Mouse (Mus musculus): Measurements from ENCODE around the gene Abcb10.
"Not testable (repeated sequence)": the region's sequence is repeated elsewhere in the genome, so short reads cannot be mapped to it uniquely, and the experiment has no call there.

Abcb10 gene

GRCm38 (mm10) chr8:123982826-123983400 lies at the start of gene Abcb10:
TSS of gene Abcb10 (minus strand) at chr8:123983122.
- peak within 1 kb of the TSS; percentile 93 for H3K4me3 ChIP-seq (replicated peaks; ENCODE audit: low read length)
- no peak for TF ChIP-seq POU5F1 (IDR thresholded peaks at IDR 0.05; ENCODE audit: borderline replicate concordance, low read length)
- TF ChIP-seq NANOG (IDR thresholded peaks at IDR 0.05; ENCODE audit: borderline replicate concordance, low read length) = no peak
- TF ChIP-seq CTCF (conservative IDR thresholded peaks at IDR 0.05; ENCODE audit: low read length) = no peak
- peaks cover 9% of the 10 kb centered on the region for H3K27me3 ChIP-seq (ENCODE audit: insufficient read depth, low read length)
- H3K4me1 ChIP-seq (replicated peaks; ENCODE audit: low read depth, low read length) = peaks cover 37% of the 10 kb centered on the region
- H3K9me3 ChIP-seq (ENCODE audit: low read length) = no peaks in the 10 kb centered on the region
- H3K36me3 ChIP-seq (ENCODE audit: insufficient read depth, low read length) = no peaks in the 10 kb centered on the region

GRCm38 (mm10) chr8:124027831-124028230 lies 44.9 kb upstream of the Abcb10 start:
- peaks cover 65% of the 10 kb centered on the region for H3K4me1 ChIP-seq (replicated peaks; ENCODE audit: low read depth, low read length)
- TF ChIP-seq NANOG (IDR thresholded peaks at IDR 0.05; ENCODE audit: borderline replicate concordance, low read length) (no peak), POU5F1 (IDR thresholded peaks at IDR 0.05; ENCODE audit: borderline replicate concordance, low read length) (no peak), CTCF (conservative IDR thresholded peaks at IDR 0.05; ENCODE audit: low read length) (no peak)
- H3K27me3 ChIP-seq (ENCODE audit: insufficient read depth, low read length) = no peaks in the 10 kb centered on the region
- H3K36me3 ChIP-seq (ENCODE audit: insufficient read depth, low read length) = peaks cover 96% of the 10 kb centered on the region
- H3K4me3 ChIP-seq (replicated peaks; ENCODE audit: low read length) = no peak overlapping the region
- no peaks in the 10 kb centered on the region for H3K9me3 ChIP-seq (ENCODE audit: low read length)

GRCm38 (mm10) chr8:124026265-124026664 lies 43.3 kb upstream of the Abcb10 start:
- H3K36me3 ChIP-seq (ENCODE audit: insufficient read depth, low read length) = peaks cover 90% of the 10 kb centered on the region
- not testable (repeated sequence) for H3K4me3 ChIP-seq (replicated peaks; ENCODE audit: low read length); H3K9me3 ChIP-seq (ENCODE audit: low read length); H3K27me3 ChIP-seq (ENCODE audit: insufficient read depth, low read length)
- H3K4me1 ChIP-seq (replicated peaks; ENCODE audit: low read depth, low read length) = peaks cover 64% of the 10 kb centered on the region

GRCm38 (mm10) chr8:124021237-124022227 lies 38.6 kb upstream of the Abcb10 start, which contains the start of the genes Taf5l and Urb2:
TSS of gene Taf5l (minus strand) at chr8:124021397.
TSS of gene Urb2 (plus strand) at chr8:124021508.
- H3K9me3 ChIP-seq (ENCODE audit: low read length) = no peaks in the 10 kb centered on the region
- TF ChIP-seq CTCF (conservative IDR thresholded peaks at IDR 0.05; ENCODE audit: low read length) (no peak), POU5F1 (IDR thresholded peaks at IDR 0.05; ENCODE audit: borderline replicate concordance, low read length) (no peak), NANOG (IDR thresholded peaks at IDR 0.05; ENCODE audit: borderline replicate concordance, low read length) (no peak)
- peaks cover 70% of the 10 kb centered on the region for H3K36me3 ChIP-seq (ENCODE audit: insufficient read depth, low read length)
- H3K4me1 ChIP-seq (replicated peaks; ENCODE audit: low read depth, low read length) = peaks cover 65% of the 10 kb centered on the region
- H3K4me3 ChIP-seq (replicated peaks; ENCODE audit: low read length) = peak within 1 kb of the TSS; percentile 97
- H3K27me3 ChIP-seq (ENCODE audit: insufficient read depth, low read length) = no peaks in the 10 kb centered on the region

GRCm38 (mm10) chr8:124020439-124021236 lies 37.7 kb upstream of the Abcb10 start:
- TF ChIP-seq NANOG (IDR thresholded peaks at IDR 0.05; ENCODE audit: borderline replicate concordance, low read length) (no peak), CTCF (conservative IDR thresholded peaks at IDR 0.05; ENCODE audit: low read length) (no peak), POU5F1 (IDR thresholded peaks at IDR 0.05; ENCODE audit: borderline replicate concordance, low read length) (no peak)
- no peaks in the 10 kb centered on the region for H3K9me3 ChIP-seq (ENCODE audit: low read length)
- peaks cover 70% of the 10 kb centered on the region for H3K4me1 ChIP-seq (replicated peaks; ENCODE audit: low read depth, low read length)
- H3K27me3 ChIP-seq (ENCODE audit: insufficient read depth, low read length) = no peaks in the 10 kb centered on the region
- H3K36me3 ChIP-seq (ENCODE audit: insufficient read depth, low read length) = peaks cover 64% of the 10 kb centered on the region
- peak overlapping the region; percentile 97 for H3K4me3 ChIP-seq (replicated peaks; ENCODE audit: low read length)

GRCm38 (mm10) chr8:124019782-124020181 lies 36.9 kb upstream of the Abcb10 start:
- no peaks in the 10 kb centered on the region for H3K9me3 ChIP-seq (ENCODE audit: low read length)

GRCm38 (mm10) chr8:124014751-124015150 lies 31.8 kb upstream of the Abcb10 start:
- H3K9me3 ChIP-seq (ENCODE audit: low read length) = no peaks in the 10 kb centered on the region
- H3K36me3 ChIP-seq (ENCODE audit: insufficient read depth, low read length) = peaks cover 57% of the 10 kb centered on the region
- TF ChIP-seq CTCF (conservative IDR thresholded peaks at IDR 0.05; ENCODE audit: low read length) = no peak
- TF ChIP-seq POU5F1 (IDR thresholded peaks at IDR 0.05; ENCODE audit: borderline replicate concordance, low read length) = no peak
- TF ChIP-seq NANOG (IDR thresholded peaks at IDR 0.05; ENCODE audit: borderline replicate concordance, low read length) = no peak
- peaks cover 90% of the 10 kb centered on the region for H3K4me1 ChIP-seq (replicated peaks; ENCODE audit: low read depth, low read length)
- peak overlapping the region; percentile 37 for H3K4me3 ChIP-seq (replicated peaks; ENCODE audit: low read length)
- H3K27me3 ChIP-seq (ENCODE audit: insufficient read depth, low read length) = no peaks in the 10 kb centered on the region

More at GRCm38 (mm10) chr8:124019782-124020181, 36.9 kb upstream of the Abcb10 start:
- no peaks in the 10 kb centered on the region for H3K27me3 ChIP-seq (ENCODE audit: insufficient read depth, low read length)
- H3K36me3 ChIP-seq (ENCODE audit: insufficient read depth, low read length) = peaks cover 62% of the 10 kb centered on the region
- TF ChIP-seq CTCF (conservative IDR thresholded peaks at IDR 0.05; ENCODE audit: low read length) (no peak), POU5F1 (IDR thresholded peaks at IDR 0.05; ENCODE audit: borderline replicate concordance, low read length) (no peak), NANOG (IDR thresholded peaks at IDR 0.05; ENCODE audit: borderline replicate concordance, low read length) (no peak)
- H3K4me1 ChIP-seq (replicated peaks; ENCODE audit: low read depth, low read length) = peaks cover 77% of the 10 kb centered on the region
- H3K4me3 ChIP-seq (replicated peaks; ENCODE audit: low read length) = peak overlapping the region; percentile 93

GRCm38 (mm10) chr8:124014299-124014698 lies 31.4 kb upstream of the Abcb10 start:
- H3K36me3 ChIP-seq (ENCODE audit: insufficient read depth, low read length) = peaks cover 57% of the 10 kb centered on the region
- H3K4me1 ChIP-seq (replicated peaks; ENCODE audit: low read depth, low read length) = peaks cover 90% of the 10 kb centered on the region
- not testable (repeated sequence) for H3K27me3 ChIP-seq (ENCODE audit: insufficient read depth, low read length); H3K9me3 ChIP-seq (ENCODE audit: low read length)
- H3K4me3 ChIP-seq (replicated peaks; ENCODE audit: low read length) = peak overlapping the region; percentile 49; the same call in 1 of the 2 replicates
